Mouse (Mus musculus) spleen, postnatal 36 days (tissue): ENCODE data around the gene Npy1r.

Experiments used
- DNase-seq, 2 experiments: peaks; one replicate each; pipeline ENCODE4 v3.0.0; 2022; ENCODE audit warnings: low spot score in 2 of 2, mixed read lengths in 1 of 2

Gene Npy1r

GRCm38 (mm10) chr8:66696970-66697843, at the start of gene Npy1r:
Gene Npy1r (plus strand): TSS chr8:66697192.
- DNase-seq, result no peak

GRCm38 (mm10) chr8:66681261-66681660, 15.7 kb upstream of the Npy1r start:
- DNase-seq, result no peak

DNA sequence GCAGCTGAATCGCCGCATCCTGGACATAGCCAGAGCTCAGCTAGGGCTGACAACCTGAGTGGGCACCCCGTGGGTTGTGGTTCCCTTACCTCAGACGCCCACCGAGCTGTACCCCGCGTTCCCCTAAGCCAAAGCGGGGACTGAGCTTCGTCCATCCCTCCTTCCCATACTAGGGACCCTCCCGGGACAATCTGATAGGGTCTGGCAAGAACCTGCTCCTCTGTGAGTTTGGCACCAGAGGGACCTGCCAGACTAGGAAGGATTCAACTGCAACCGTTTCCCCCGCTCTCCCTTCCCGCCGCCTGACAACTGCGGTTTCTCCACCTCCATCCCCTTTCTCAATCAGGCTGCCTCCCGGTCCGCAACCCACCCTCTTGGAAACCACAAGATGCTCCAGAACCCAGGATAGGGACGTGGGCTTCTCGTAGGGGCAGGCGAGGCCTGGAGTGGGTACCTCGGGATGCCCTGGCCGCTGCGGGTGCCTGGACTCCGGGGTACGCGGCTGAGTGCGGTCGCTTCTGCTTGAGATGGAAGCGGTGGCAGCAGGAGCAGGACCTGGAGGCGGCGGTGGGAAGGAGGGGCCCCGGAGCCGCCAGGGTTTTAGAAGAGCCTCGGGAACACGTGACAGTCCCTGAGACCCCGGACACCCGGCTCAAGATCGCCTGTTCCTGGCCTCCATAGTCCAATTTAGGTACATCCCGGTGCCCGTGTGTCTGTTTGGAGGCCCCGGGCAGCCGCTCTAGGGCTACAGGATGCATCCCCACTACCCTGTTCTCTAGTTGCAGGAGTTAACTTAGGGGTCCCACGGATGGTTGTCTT, 9.3 kb upstream of the Npy1r start, which contains the start of gene Npy5r:
Gene Npy5r, minus strand, starts transcription at position 618 of the 819 bp plus-strand sequence.
- DNase-seq, result no peak

- DNase-seq, result no peak
These were observed 8.6 kb upstream of the Npy1r start for GRCm38 (mm10) chr8:66688395-66688794.

GRCm38 (mm10) chr8:66688799-66689198, 8.2 kb upstream of the Npy1r start:
- DNase-seq, result no peak

DNA sequence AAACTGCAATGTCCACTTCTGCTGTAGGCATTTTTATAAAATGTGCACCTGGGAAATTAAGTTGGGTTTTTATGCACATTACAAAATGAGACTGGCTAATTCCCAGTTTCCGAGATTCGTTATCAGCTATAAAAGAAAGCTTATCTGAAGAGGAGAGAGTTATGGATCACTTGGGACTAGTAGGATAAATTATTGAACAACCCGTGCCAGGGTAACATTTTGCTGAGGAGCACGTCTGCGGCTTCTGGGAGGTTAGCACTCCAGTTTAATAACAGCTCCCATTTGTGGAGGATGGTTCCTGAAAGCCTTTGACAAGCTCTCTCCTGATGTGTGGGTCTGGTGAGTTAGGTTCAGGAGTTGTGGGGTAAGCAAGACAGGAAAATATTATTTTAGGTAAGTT, 6.6 kb upstream of the Npy1r start:
- DNase-seq, result no peak

- no peak for DNase-seq
These were observed 1.0 kb downstream of the Npy1r start for GRCm38 (mm10) chr8:66698011-66698410.

GRCm38 (mm10) chr8:66698782-66699181, 1.8 kb downstream of the Npy1r start:
- DNase-seq, result no peak

- no peak for DNase-seq
These were observed 17.5 kb downstream of the Npy1r start for GRCm38 (mm10) chr8:66714324-66714975.

- no peak for DNase-seq
These were observed 25.8 kb downstream of the Npy1r start for GRCm38 (mm10) chr8:66722835-66723234.

DNA sequence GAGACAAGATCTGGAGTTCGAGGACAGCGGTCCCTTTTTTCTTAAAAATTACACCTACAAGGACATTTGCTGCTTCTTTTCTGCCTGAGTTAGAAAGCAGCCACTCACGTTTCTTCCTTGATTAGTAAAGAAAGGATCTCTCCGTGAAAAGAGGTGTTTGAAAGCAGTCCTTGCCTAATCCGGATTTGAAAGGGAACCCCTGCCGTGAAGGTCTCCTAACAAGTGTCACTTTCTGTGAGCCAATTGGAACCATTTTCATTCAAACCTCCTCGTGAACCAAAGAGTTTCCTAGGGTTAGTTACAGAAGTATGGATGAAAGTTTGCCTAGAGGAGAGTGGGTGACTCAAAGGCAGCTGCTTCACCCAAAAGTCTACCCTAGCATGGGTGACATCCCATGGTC, 32.5 kb downstream of the Npy1r start:
- DNase-seq, result no peak

GRCm38 (mm10) chr8:66731957-66732356, 35.0 kb downstream of the Npy1r start:
- DNase-seq, result no peak

DNA sequence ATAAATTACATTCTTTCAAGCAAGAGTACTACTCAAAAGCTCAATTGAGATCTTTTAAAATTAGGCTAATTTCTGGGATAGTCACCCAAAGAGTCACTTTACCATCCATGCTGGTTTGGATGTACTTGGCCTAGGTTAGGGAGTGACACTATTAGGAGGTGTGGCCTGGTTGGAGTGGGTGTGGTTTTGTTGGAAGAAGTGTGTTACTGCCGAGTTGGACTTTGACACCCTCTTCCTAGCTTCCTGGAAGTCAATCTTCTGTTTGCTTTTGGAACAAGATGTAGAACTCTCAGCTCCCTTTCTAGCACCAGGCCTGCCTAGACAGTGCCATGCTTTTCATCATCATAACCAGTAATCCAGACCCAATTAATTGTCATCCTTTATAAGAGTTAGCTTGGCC, 45.4 kb downstream of the Npy1r start:
- no peak for DNase-seq

DNA sequence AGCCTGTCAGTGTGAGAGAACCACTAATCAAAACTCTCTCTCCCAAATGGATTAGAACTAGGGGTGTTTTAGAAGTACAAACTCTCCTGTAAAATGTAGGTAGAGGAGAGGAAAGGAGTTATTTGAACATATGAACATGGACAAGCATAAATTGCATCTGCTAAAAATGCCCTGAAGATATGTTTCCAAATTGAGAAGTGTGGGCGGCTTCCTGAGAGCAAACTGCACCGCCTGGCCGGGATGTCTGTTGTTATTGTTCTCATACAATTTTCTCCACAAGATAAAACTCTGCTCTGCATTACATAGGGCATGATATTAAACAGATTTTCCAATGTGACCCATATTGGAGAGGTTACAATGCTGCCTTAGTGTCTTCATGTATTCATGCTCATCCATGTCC, 48.6 kb downstream of the Npy1r start:
- DNase-seq, result no peak

GRCm38 (mm10) chr8:66751621-66752020, 54.6 kb downstream of the Npy1r start:
- DNase-seq, result no peak

- DNase-seq, result no peak
These were observed 59.2 kb downstream of the Npy1r start for GRCm38 (mm10) chr8:66756161-66756560.
